8 mouse cellular contexts compared by ENCODE assay signal in genomic region chr19:3985261-3985681, GRCm38 (mm10). TPM values are rescaled to one million over a fixed set of nuclear protein-coding genes. Genes with fewer than 3 reads are reported as not detected.
DNase-seq lines count a peak whose midpoint lies in the region; ATAC-seq lines count a peak whose summit lies in the region.

No protein-coding gene starts in this region.

- H3K4me1 ChIP-seq in embryonic facial prominence, embryonic 15.5 days, result peaks cover 16% of the 10 kb centered on the region
- H3K4me1 ChIP-seq in kidney, embryonic 14.5 days (ENCODE audit: control insufficient read depth, insufficient read depth, low read length), result peaks cover 34% of the 10 kb centered on the region

- no peak for ATAC-seq in embryonic facial prominence, embryonic 15.5 days (ENCODE audit: insufficient number of reproducible peaks, low FRiP score, low TSS enrichment, low read depth)
- ATAC-seq in kidney, embryonic 14.5 days (ENCODE audit: low FRiP score, low TSS enrichment), result peak; percentile 80

- 47% methylated on average over 8 of the region's 8 CpGs for WGBS in embryonic facial prominence, embryonic 15.5 days
- 6% methylated on average over 8 of the region's 8 CpGs for WGBS in kidney, embryonic 14.5 days

- intact Hi-C loops in heart, postnatal 25 days (cut with DNase I), result loop anchor here (10.0 kb wide), 1 partner anchor 260 kb away; no protein-coding TSS in a partner anchor

- no peaks in the 10 kb centered on the region for H3K27me3 ChIP-seq in embryonic facial prominence, embryonic 15.5 days
- no peaks in the 10 kb centered on the region for H3K27me3 ChIP-seq in kidney, embryonic 14.5 days (ENCODE audit: control insufficient read depth, insufficient read depth, low read length)

- 0 out of 2 replicates have a peak overlapping the region, but pooled peaks have one; percentile 24 for H3K27ac ChIP-seq in embryonic facial prominence, embryonic 15.5 days (replicated peaks)
- H3K27ac ChIP-seq in kidney, embryonic 14.5 days (ENCODE audit: low read depth, low read length), result peak overlapping the region; percentile 85

- H3K4me2 ChIP-seq in embryonic facial prominence, embryonic 15.5 days (replicated peaks), result no peak overlapping the region
- no peak overlapping the region for H3K4me2 ChIP-seq in kidney, embryonic 14.5 days (replicated peaks; ENCODE audit: low read depth, low read length)

- H3K9ac ChIP-seq in embryonic facial prominence, embryonic 15.5 days, result no peak overlapping the region
- 0 out of 2 replicates have a peak overlapping the region, but pooled peaks have one; percentile 12 for H3K9ac ChIP-seq in kidney, embryonic 14.5 days (ENCODE audit: low read depth, low read length)

- H3K4me3 ChIP-seq in embryonic facial prominence, embryonic 15.5 days (replicated peaks), result no peak overlapping the region
- H3K4me3 ChIP-seq in kidney, embryonic 14.5 days (ENCODE audit: low read length), result no peak overlapping the region

- H3K36me3 ChIP-seq in embryonic facial prominence, embryonic 15.5 days, result no peaks in the 10 kb centered on the region
- H3K36me3 ChIP-seq in kidney, embryonic 14.5 days (ENCODE audit: control insufficient read depth, insufficient read depth, low read length), result no peaks in the 10 kb centered on the region

- peak; percentile 98 for DNase-seq in heart, adult 11 months
- DNase-seq in heart, postnatal 25 days (ENCODE audit: low spot score), result no peak
- DNase-seq in lung, postnatal 14 days, result peak; percentile 34
- DNase-seq in right cerebral cortex, adult 18-20 months, result no peak
- no peak for DNase-seq in layer of hippocampus, adult 9-11 months
- no peak for DNase-seq in ovary, adult 18-20 months (ENCODE audit: low spot score)

- H3K9me3 ChIP-seq in embryonic facial prominence, embryonic 15.5 days (replicated peaks), result no peaks in the 10 kb centered on the region
- 0 out of 2 replicates have a peak, but pooled peaks cover 3% of the 10 kb centered on the region for H3K9me3 ChIP-seq in kidney, embryonic 14.5 days (ENCODE audit: control insufficient read depth, low read length)

RNA-seq across cellular contexts. Expression of gene Acy3, which starts 1.1 kb away (rescaled TPM):
- total RNA-seq in heart, postnatal 25 days (2021), result 10 to 100 TPM; 20.3 to 21.5 TPM
- polyA plus RNA-seq in embryonic facial prominence, embryonic 15.5 days (2015; fragmentation: Nextera tagmentation; extraction: Ambion mirVana), result 5.5 and 6.0 TPM in 2 replicates
- 22.4 and 26.3 TPM in 2 replicates for polyA plus RNA-seq in kidney, embryonic 14.5 days (2014; fragmentation: Nextera tagmentation; extraction: Ambion mirVana)

RNA-seq across cellular contexts. Expression of gene Tbx10, which starts 7.3 kb away (rescaled TPM):
- not detected for total RNA-seq in heart, postnatal 25 days (2021)
- polyA plus RNA-seq in embryonic facial prominence, embryonic 15.5 days (2015; fragmentation: Nextera tagmentation; extraction: Ambion mirVana), result not detected in 2 replicates
- polyA plus RNA-seq in kidney, embryonic 14.5 days (2014; fragmentation: Nextera tagmentation; extraction: Ambion mirVana), result 0.74 and 1.1 TPM in 2 replicates

RNA-seq across cellular contexts. Expression of gene Aldh3b2, which starts 13.1 kb away (rescaled TPM):
- total RNA-seq in heart, postnatal 25 days (2021), result under 1 TPM; 0.14 to 0.23 TPM
- 22.8 and 25.3 TPM in 2 replicates for polyA plus RNA-seq in embryonic facial prominence, embryonic 15.5 days (2015; fragmentation: Nextera tagmentation; extraction: Ambion mirVana)
- polyA plus RNA-seq in kidney, embryonic 14.5 days (2014; fragmentation: Nextera tagmentation; extraction: Ambion mirVana), result 1.3 and 1.6 TPM in 2 replicates

RNA-seq across cellular contexts. Expression of gene Nudt8, which starts 15.1 kb away (rescaled TPM):
- total RNA-seq in heart, postnatal 25 days (2021), result 100 to 1,000 TPM; 109 to 118 TPM
- polyA plus RNA-seq in embryonic facial prominence, embryonic 15.5 days (2015; fragmentation: Nextera tagmentation; extraction: Ambion mirVana), result 31.0 and 35.8 TPM in 2 replicates
- polyA plus RNA-seq in kidney, embryonic 14.5 days (2014; fragmentation: Nextera tagmentation; extraction: Ambion mirVana), result 37.6 and 38.5 TPM in 2 replicates

RNA-seq across cellular contexts. Expression of gene Gm49405, which starts 15.2 kb away (rescaled TPM):
- total RNA-seq in heart, postnatal 25 days (2021), result 1 to 10 TPM; 2.0 to 2.2 TPM
- 3.9 and 4.7 TPM in 2 replicates for polyA plus RNA-seq in embryonic facial prominence, embryonic 15.5 days (2015; fragmentation: Nextera tagmentation; extraction: Ambion mirVana)
- polyA plus RNA-seq in kidney, embryonic 14.5 days (2014; fragmentation: Nextera tagmentation; extraction: Ambion mirVana), result 2.5 and 2.7 TPM in 2 replicates

Comparison
In these comparisons a context has a peak if more than half of its experiments do, and no peak if none do; other contexts are left out.
1. DNase-seq: peak in heart, adult 11 months (single experiment) and lung, postnatal 14 days (single experiment); none in heart, postnatal 25 days (single experiment), right cerebral cortex, adult 18-20 months (single experiment), layer of hippocampus, adult 9-11 months (single experiment) and ovary, adult 18-20 months (single experiment).